Mouse (Mus musculus) small intestine, adult 2 months (tissue): ENCODE measurements around the gene Mettl24. TPM values are rescaled to one million over a fixed set of nuclear protein-coding genes. Genes with fewer than 3 reads are reported as not detected.

ENCODE experiments used
- H3K27ac ChIP-seq: fragments of 200-500 bp; 2 replicates; pipeline ENCODE4 v1.5.1; 2012; ENCODE audit warnings: low read depth, low read length, control low read depth, inconsistent platforms; ENCODE audit not compliant: insufficient read depth
- H3K27me3 ChIP-seq: fragments of 200-500 bp; 2 replicates; pipeline ENCODE4 v1.6.1; 2012; ENCODE audit warnings: mild to moderate bottlenecking, moderate library complexity, low read length, inconsistent platforms; ENCODE audit not compliant: control insufficient read depth, insufficient read depth
- H3K36me3 ChIP-seq: fragments of 200-500 bp; 2 replicates; pipeline ENCODE4 v1.6.1; 2012; ENCODE audit warnings: mild to moderate bottlenecking, low read length, control low read depth, inconsistent platforms; ENCODE audit not compliant: control insufficient read depth, insufficient read depth
- H3K4me1 ChIP-seq: fragments of 200-500 bp; 2 replicates; pipeline ENCODE4 v1.6.1; 2012; ENCODE audit warnings: low read length, inconsistent platforms, mixed read lengths; ENCODE audit not compliant: control insufficient read depth, insufficient read depth, insufficient read length
- H3K4me3 ChIP-seq: fragments of 200-500 bp; 2 replicates; pipeline ENCODE4 v1.5.1; 2012; ENCODE audit warnings: low read depth, mild to moderate bottlenecking, control low read depth, inconsistent platforms, low read length, moderate library complexity
- CTCF ChIP-seq: fragments of 200-500 bp; IDR thresholded peaks from 2 replicates; pipeline ENCODE4 v1.5.1; 2012; ENCODE audit warnings: low read depth, mild to moderate bottlenecking, control low read depth, inconsistent platforms, low read length, moderate library complexity, mixed read lengths; ENCODE audit not compliant: insufficient replicate concordance, insufficient read length; ENCODE audit errors: extremely low read depth
- POLR2A ChIP-seq: fragments of 200-500 bp; IDR thresholded peaks from 2 replicates; pipeline ENCODE4 v1.6.1; 2012; ENCODE audit warnings: low read depth, mild to moderate bottlenecking, control low read depth, inconsistent platforms, low read length, moderate library complexity
- WGBS: fragments of 180-500 bp; shearing (Covaris S2); methylation state at CpG from one replicate; pipeline ENCODE4 v1.1.7; 2018; 5-methylcytosine and 5-hydroxymethylcytosine counted together
- polyA plus RNA-seq: library from polyadenylated mRNA; depleted of rRNA; stranded (reverse); fragments of >200 nt; gene quantifications from 2 replicates; pipeline ENCODE4 v1.2.3, GENCODE M21; 2012

Gene Mettl24
- polyA plus RNA-seq, 1 experiment, result 2.0 TPM

GRCm38 (mm10) chr10:40730200-40730599 is 47.1 kb downstream of the Mettl24 start:
- no peaks in the 10 kb centered on the region for H3K4me1 ChIP-seq
- H3K4me3 ChIP-seq, result no peak overlapping the region
- no peaks in the 10 kb centered on the region for H3K36me3 ChIP-seq
- no peaks in the 10 kb centered on the region for H3K27me3 ChIP-seq
- TF ChIP-seq CTCF (no peak), POLR2A (no peak)
- H3K27ac ChIP-seq, result no peak overlapping the region
- WGBS, result 80% methylated on average over 5 of the region's 5 CpGs

- H3K36me3 ChIP-seq, result no peaks in the 10 kb centered on the region
- H3K27ac ChIP-seq, result no peak overlapping the region
- H3K27me3 ChIP-seq, result no peaks in the 10 kb centered on the region
- TF ChIP-seq POLR2A (no peak), CTCF (no peak)
- no peak overlapping the region for H3K4me3 ChIP-seq
- no peaks in the 10 kb centered on the region for H3K4me1 ChIP-seq
- WGBS, result 62% methylated on average over 3 of the region's 3 CpGs
Measured at GRCm38 (mm10) chr10:40733291-40733690, 50.2 kb downstream of the Mettl24 start.

GRCm38 (mm10) chr10:40736172-40736571 is 53.1 kb downstream of the Mettl24 start:
- 74% methylated on average over 6 of the region's 6 CpGs for WGBS
- H3K36me3 ChIP-seq, result no peaks in the 10 kb centered on the region
- no peaks in the 10 kb centered on the region for H3K4me1 ChIP-seq
- TF ChIP-seq CTCF (no peak), POLR2A (no peak)
- H3K27me3 ChIP-seq, result no peaks in the 10 kb centered on the region
- no peak overlapping the region for H3K4me3 ChIP-seq
- no peak overlapping the region for H3K27ac ChIP-seq

DNA sequence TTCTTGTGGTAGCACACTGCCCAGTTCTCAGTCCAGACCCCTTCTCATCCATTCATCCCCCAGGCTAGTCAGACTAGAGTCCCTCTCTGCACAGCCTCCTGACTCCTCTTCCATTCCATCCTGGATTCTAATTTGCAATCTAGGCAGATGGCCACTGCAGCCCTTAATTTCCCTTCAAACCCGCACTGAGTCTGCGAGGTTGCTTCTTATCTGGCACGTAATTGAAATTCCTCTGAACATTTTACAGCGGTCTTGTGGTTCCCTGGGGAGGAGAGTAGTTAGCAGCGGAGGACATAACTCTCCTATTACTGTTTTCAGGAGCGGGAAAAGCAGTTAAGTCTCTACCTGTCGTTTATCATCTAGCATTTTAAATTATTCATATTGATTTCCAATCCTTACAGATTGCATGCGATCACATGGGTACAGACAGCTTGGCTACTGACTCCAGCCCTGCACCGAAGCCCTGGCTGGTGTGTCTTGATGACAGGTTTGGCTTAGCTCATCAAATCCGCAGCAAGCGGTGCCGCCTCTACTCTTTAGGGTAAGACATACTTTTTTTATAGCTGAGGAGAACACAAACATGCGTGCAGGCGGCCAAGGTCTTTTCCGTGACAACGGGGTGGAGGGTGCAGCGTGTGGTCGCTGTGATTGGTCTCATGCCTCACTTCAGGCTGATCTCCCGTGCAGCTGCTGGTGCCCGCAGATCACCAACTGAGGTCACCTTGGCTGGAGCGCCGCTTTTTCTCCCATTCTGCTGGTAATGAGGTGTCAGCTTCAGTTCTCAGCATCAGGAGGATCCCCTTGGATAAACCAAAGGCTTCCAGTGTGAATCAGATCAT is 54.4 kb downstream of the Mettl24 start:
- no peak overlapping the region for H3K27ac ChIP-seq
- 37% methylated on average over 22 of the region's 22 CpGs for WGBS
- no peaks in the 10 kb centered on the region for H3K27me3 ChIP-seq
- no peak for TF ChIP-seq POLR2A
- H3K4me1 ChIP-seq, result no peaks in the 10 kb centered on the region
- no peaks in the 10 kb centered on the region for H3K36me3 ChIP-seq
- H3K4me3 ChIP-seq, result no peak overlapping the region

GRCm38 (mm10) chr10:40740696-40741095 is 57.6 kb downstream of the Mettl24 start:
- H3K36me3 ChIP-seq, result no peaks in the 10 kb centered on the region
- no peaks in the 10 kb centered on the region for H3K4me1 ChIP-seq
- H3K27me3 ChIP-seq, result no peaks in the 10 kb centered on the region
- TF ChIP-seq CTCF (no peak), POLR2A (no peak)
- no peak overlapping the region for H3K27ac ChIP-seq
- H3K4me3 ChIP-seq, result no peak overlapping the region
- 50% methylated on average over 3 of the region's 3 CpGs for WGBS

GRCm38 (mm10) chr10:40750293-40751047 is 67.4 kb downstream of the Mettl24 start:
- H3K4me3 ChIP-seq, result no peak overlapping the region
- 50% methylated on average over 10 of the region's 10 CpGs for WGBS
- TF ChIP-seq CTCF, result no peak
- TF ChIP-seq POLR2A, result no peak
- no peaks in the 10 kb centered on the region for H3K36me3 ChIP-seq
- no peaks in the 10 kb centered on the region for H3K4me1 ChIP-seq
- H3K27me3 ChIP-seq, result no peaks in the 10 kb centered on the region
- no peak overlapping the region for H3K27ac ChIP-seq

DNA sequence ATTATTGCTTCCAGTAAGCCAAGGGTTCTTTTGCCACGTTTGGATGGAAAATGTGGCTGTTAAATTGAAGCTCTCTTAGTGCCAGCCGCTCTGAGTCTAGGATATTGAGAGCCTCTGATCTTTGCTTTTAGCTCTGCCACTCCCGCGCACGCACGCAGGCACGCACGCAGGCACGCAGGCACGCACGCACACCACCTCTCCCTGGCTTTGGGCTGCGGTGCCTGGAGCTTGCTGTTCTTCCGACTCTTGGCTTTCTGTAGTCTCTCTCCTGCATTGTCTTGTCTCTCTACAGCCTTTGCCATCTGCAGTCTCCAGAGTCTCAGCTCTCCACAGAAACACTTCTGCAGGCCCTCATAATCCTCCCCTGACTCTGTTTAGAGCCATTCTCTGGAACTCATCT is 68.1 kb downstream of the Mettl24 start:
- 70% methylated on average over 13 of the region's 13 CpGs for WGBS
- Histone ChIP-seq H3K27ac (no peak overlapping the region), H3K36me3 (no peaks in the 10 kb centered on the region), H3K4me3 (no peak overlapping the region), H3K4me1 (no peaks in the 10 kb centered on the region), H3K27me3 (no peaks in the 10 kb centered on the region)
- TF ChIP-seq POLR2A (no peak), CTCF (no peak)
